Mouse (Mus musculus): ENCODE results near the gene Gm20538. TPM values are rescaled to one million over a fixed set of nuclear protein-coding genes. Genes with fewer than 3 reads are reported as not detected.

Gene Gm20538
- total RNA-seq, 2 experiments from 2014 or later: not detected

GRCm38 (mm10) chr19:44502741-44503140 lies 49.9 kb downstream of the Gm20538 start:
- Histone ChIP-seq H3K4me3 (no peak overlapping the region), H3K27ac (no peak overlapping the region)
- no peak for TF ChIP-seq CTCF (IDR thresholded peaks at IDR 0.05)
- intact Hi-C loops (cut with DNase I): no loop called here
- no peak for DNase-seq (ENCODE audit: extremely low spot score in 1 of 2, low spot score in 2 of 2)

DNA sequence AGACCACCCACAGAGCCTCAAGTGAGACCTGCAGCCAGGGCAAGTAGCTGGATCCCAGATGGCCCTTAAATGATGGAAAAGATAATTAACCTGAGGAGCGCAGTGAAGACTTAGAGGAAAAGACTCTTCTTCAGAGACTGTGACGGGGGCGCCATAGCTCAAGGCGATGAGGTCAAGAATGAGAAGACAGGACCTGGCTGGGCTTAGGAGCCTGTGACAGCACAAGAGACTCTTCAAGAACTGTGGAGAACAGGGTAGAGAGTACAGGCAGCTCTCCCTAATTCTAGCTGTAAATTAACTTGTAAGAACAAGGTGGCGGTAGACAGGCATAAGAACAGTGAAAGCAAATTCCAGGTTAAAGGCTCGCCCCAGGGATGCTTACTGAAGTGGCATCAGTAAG lies 50.7 kb downstream of the Gm20538 start:
- H3K4me3 ChIP-seq: no peak overlapping the region
- no peak for DNase-seq (ENCODE audit: extremely low spot score in 1 of 2, low spot score in 2 of 2)
- no peak for TF ChIP-seq CTCF (IDR thresholded peaks at IDR 0.05)
- no peak overlapping the region for H3K27ac ChIP-seq
- intact Hi-C loops (cut with DNase I): no loop called here

- no peak for DNase-seq (ENCODE audit: extremely low spot score in 1 of 2, low spot score in 2 of 2)
- no peak for TF ChIP-seq CTCF (IDR thresholded peaks at IDR 0.05)
- intact Hi-C loops (cut with DNase I): no loop called here
- Histone ChIP-seq H3K4me3 (no peak overlapping the region), H3K27ac (no peak overlapping the region)
Measured at GRCm38 (mm10) chr19:44500240-44500639, 52.4 kb downstream of the Gm20538 start.

DNA sequence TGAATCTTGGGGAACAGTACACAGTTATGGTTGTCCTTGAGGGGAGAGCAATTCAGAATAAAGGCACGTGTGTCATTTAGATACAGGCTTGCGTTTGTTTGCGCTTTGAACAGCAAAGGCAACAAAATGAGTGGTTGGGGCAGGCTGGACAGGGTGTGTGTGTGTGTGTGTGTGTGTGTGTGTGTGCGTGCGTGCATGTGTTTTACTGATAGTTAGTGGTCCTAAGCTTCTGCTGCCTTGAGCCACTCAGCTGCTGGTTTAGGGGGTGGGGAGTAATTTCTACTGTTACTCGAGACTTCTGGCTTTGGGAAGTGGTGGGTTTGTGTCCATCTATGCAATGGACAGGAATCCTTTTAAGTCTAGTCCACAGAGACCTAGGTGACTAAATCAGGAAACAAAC lies 53.7 kb downstream of the Gm20538 start:
- Histone ChIP-seq H3K4me3 (no peak overlapping the region), H3K27ac (no peak overlapping the region)
- no peak for TF ChIP-seq CTCF (IDR thresholded peaks at IDR 0.05)
- intact Hi-C loops (cut with DNase I): no loop called here
- DNase-seq (ENCODE audit: extremely low spot score in 1 of 2, low spot score in 2 of 2): no peak

DNA sequence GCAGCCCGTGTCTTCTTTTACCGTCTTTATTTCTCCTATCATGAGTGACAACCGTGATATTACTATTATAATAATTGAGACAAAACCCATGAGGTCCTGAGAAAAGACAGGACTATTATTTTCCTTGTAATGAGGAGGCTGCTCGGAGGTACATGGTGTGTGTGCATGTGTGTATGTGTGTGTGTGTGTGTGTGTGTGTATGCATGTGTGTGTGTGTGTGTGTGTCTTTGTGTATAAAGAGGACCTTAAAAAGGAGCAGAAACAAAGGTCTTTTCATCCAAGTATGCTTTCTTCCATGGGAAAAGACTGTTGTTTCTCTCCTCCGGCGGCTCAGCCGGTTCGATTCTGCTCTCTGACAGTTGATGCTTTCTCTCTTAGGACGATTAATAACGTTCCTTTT lies 55.7 kb downstream of the Gm20538 start:
- no peak for DNase-seq (ENCODE audit: extremely low spot score in 1 of 2, low spot score in 2 of 2)
- TF ChIP-seq CTCF (IDR thresholded peaks at IDR 0.05): no peak
- Histone ChIP-seq H3K4me3 (no peak overlapping the region), H3K27ac (no peak overlapping the region)
- intact Hi-C loops (cut with DNase I): no loop called here

DNA sequence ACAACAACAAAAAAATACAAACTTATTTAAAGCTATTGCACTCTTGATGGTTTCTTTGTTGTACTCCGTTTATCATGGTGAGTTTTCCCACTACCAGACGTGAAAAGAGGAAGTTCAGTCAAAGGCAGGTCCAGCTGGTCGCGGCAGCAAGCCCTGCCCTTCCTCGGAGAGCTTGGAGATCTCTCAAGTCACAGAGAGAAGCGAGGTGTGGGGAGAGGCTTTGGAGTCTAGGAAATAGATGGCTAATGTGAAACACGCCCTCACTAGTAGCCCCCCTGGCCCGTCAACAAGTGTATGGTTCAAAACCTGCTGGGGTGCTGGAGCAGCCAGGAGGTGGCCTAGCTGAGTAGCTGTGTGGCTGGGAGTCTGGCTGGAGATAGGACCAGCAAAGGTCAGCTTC lies 56.1 kb downstream of the Gm20538 start:
- no peak for TF ChIP-seq CTCF (IDR thresholded peaks at IDR 0.05)
- DNase-seq (ENCODE audit: extremely low spot score in 1 of 2, low spot score in 2 of 2): no peak
- intact Hi-C loops (cut with DNase I): no loop called here
- H3K27ac ChIP-seq: no peak overlapping the region
- H3K4me3 ChIP-seq: no peak overlapping the region

Other genes starting within 250 kb of the Gm20538 start
- gene Scd4, start 219.7 kb downstream of the Gm20538 start, total RNA-seq (2021): 1 to 10 TPM; 2.1 to 2.3 TPM
- gene Scd1, start 145.0 kb downstream of the Gm20538 start, total RNA-seq (2021): 100 to 1,000 TPM; 133 to 177 TPM
- gene Wnt8b, start 59.4 kb downstream of the Gm20538 start, total RNA-seq (2021): not detected
- under 1 TPM; 0.11 to 0.16 TPM for gene Sec31b, start 7.0 kb downstream of the Gm20538 start, total RNA-seq (2021)
- gene Ndufb8, start 2.6 kb upstream of the Gm20538 start, total RNA-seq (2021): 100 to 1,000 TPM; 336 to 363 TPM
- 10 to 100 TPM; 33.6 to 35.3 TPM for gene Hif1an, start 10.0 kb upstream of the Gm20538 start, total RNA-seq (2021)
- under 1 TPM; 0.14 to 0.28 TPM for gene Pax2, start 203.2 kb upstream of the Gm20538 start, total RNA-seq (2021)